Mouse (Mus musculus) monocyte, adult 2 months (primary cell): ENCODE results near the gene Crebbp.

Experiments used
- DNase-seq, 2 experiments: peaks; one replicate each; pipeline ENCODE4 v3.0.0; 2022; ENCODE audit warnings: low spot score in 2 of 2, low read depth in 1 of 2

Gene Crebbp

DNA sequence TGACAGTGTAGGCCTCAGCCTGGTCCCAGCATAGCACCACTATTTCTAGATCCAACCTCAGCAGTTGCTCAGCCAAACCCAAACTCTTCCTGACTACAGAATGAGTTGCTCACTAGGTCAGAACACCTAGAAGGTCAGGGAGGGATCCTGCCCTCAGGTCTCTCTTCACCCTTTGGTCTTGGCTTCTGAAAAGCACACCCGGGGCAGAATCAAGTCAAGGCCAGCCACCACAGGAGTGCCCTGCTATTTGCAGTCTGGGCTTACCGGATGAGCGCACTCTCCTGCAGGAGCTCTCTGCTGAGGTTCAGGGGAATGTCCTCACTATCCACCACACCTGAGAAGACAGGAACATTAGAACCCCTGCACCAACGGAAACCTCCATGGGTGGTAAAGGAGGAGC, 161.2 kb downstream of the Crebbp start:
- DNase-seq, result no peak

DNA sequence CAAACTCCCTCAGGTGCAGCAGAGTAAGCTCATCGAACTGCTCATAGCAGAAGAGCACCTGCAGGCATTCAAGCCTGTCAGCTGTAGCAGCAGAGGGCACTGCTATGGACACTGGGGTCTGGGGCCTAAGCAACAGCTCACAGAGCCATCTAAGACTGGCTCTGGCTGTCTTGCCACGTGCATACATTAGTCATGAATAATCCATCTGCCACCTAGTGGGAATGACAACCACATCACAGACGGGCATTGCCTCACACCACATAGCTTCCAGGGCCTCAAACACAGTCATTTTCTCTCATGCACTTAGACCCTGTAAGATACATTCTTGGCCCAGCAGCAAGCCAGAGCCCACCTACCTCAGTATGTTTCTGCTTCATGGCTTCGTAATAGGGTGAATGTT, 168.3 kb downstream of the Crebbp start:
- no peak for DNase-seq

DNA sequence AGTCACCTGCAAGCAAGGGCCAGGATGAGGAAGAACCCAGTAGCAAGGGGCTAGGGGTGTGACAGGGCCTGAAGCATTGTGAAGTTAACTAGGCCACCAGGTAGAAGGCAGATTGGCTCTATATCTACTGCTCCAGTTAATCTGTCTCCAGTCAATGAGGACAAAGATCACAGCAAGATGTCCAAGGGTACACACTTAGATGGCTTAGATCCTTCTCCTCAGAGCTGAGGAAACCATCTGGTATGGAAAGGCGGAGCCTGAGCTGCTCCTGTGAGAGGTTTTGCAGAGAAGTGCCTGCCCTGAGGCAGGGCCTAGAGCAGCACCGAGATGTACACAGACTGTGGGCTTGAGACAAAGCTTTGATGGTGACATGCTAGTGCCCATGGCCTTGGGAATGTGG, 169.7 kb downstream of the Crebbp start:
- DNase-seq, result no peak

DNA sequence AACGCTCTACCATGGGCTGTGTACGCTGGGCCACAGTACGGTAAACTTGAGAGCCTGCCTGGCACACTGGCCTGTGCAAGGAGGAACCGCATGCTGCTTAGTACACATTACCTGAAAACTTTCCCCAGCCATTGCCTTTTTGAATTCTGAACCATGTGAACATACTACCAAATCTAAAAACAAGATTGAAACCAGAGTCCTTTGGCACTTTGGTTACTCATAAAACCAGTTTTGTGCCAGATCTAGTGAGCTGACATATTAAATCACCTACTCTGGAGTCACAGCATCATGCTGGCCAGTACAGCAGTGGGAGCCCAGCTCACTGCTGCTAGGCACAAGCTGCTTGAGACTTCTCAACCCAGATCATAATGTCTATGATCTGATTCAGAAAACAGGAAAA, 172.2 kb downstream of the Crebbp start:
- DNase-seq, result no peak

- no peak for DNase-seq
Observed at GRCm38 (mm10) chr16:4040206-4040605, 173.6 kb downstream of the Crebbp start.

DNA sequence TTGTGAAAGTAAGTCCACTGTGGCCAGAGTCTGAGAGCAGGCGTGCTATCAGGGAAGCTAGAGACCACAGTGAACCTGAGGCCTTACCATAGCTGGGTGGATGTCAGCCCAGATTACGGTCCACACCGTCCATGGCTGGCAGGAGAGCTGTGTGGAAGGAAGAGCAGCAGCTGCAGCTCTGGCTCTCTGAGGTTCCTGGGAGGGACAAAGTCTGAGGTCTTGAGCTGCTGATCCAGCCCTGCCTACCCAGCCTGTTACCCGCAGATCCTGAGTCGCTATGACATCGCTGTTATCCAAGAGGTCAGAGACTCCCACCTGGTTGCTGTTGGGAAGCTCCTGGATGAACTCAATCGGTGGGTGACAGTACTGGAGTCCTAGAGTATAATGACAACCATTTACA, 176.1 kb downstream of the Crebbp start:
- DNase-seq, result no peak

GRCm38 (mm10) chr16:4036807-4037206, 177.0 kb downstream of the Crebbp start, which contains the start of gene Dnase1:
Gene Dnase1, plus strand, starts transcription at chr16:4036942.
- DNase-seq, result no peak

- no peak for DNase-seq
Observed at GRCm38 (mm10) chr16:4035575-4035974, 178.2 kb downstream of the Crebbp start.

DNA sequence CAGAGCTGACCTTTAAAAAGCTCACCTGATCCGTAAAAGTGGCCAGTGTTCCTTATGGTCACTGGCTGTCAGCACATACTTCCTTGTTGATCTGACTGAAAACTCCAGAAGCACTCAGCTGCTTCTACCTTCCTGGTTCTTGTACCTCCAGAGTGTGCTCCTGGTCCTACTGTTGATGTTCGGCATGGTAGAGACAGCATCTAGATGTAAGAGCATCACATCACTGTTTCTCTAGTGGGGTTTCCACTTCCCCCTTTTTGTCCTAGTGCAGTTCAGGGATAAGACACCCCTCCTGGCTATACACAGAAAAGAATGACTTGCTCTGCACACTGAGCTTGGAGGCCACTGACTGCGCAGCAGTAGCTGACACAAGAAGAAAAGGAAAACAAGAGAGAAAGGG, 179.3 kb downstream of the Crebbp start:
- no peak for DNase-seq

- DNase-seq, result no peak
Observed at GRCm38 (mm10) chr16:4033971-4034370, 179.8 kb downstream of the Crebbp start.

DNA sequence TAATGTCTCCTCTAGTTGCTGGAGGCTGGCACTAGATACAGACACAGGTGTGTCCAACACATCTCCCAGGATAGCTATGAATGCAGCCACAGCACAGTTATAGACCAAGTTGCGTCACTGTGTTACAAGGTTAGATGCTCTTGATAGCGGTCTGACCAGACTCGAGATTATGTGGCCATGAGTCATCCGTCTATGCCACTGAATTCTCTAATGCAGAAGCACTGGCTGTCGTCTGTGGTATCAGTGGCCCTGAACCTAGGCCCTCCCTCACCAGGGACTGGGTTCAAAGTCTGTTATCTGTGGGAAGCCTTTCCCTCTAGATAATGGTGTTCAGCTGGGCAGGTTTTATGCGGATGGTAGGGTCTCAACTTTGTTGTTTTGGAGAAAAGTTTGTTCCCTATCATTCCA, 181.5 kb downstream of the Crebbp start:
- no peak for DNase-seq

GRCm38 (mm10) chr16:4031441-4032274, 182.1 kb downstream of the Crebbp start:
- no peak for DNase-seq
